Mouse (Mus musculus) intestine, postnatal 0 days (tissue): ENCODE results near the gene Capn15. TPM values are rescaled to one million over a fixed set of nuclear protein-coding genes. Genes with fewer than 3 reads are reported as not detected.

Experiments
- ATAC-seq: fragments of 200-750 bp; cut with Nextera tagmentation; 2 replicates; pipeline ENCODE4 v1.8.0; 2017; ENCODE audit warnings: mild to moderate bottlenecking, moderate TSS enrichment, moderate library complexity
- H3K27ac ChIP-seq: fragments of 300-500 bp; sonication (generic); 2 replicates; pipeline ENCODE4 v1.5.1; 2014; ENCODE audit warnings: mild to moderate bottlenecking, low read depth, low read length, moderate library complexity
- H3K27me3 ChIP-seq: fragments of 300-500 bp; sonication (generic); replicated peaks from 2 replicates; pipeline ENCODE4 v1.6.1; 2014; ENCODE audit warnings: low read length, mixed read lengths; ENCODE audit not compliant: control insufficient read depth, insufficient read depth
- H3K36me3 ChIP-seq: fragments of 300-500 bp; sonication (generic); 2 replicates; pipeline ENCODE4 v1.6.1; 2014; ENCODE audit warnings: mild to moderate bottlenecking, moderate library complexity; ENCODE audit not compliant: control insufficient read depth, insufficient read depth
- H3K4me1 ChIP-seq: fragments of 300-500 bp; sonication (generic); replicated peaks from 2 replicates; pipeline ENCODE4 v1.6.1; 2014; ENCODE audit warnings: antibody characterized with exemption, low read length, mixed read lengths; ENCODE audit not compliant: control insufficient read depth, insufficient read depth
- H3K4me2 ChIP-seq: fragments of 300-500 bp; sonication (generic); replicated peaks from 2 replicates; pipeline ENCODE4 v1.6.1; 2014; ENCODE audit warnings: low read depth, mild to moderate bottlenecking, moderate library complexity
- H3K4me3 ChIP-seq: fragments of 300-500 bp; sonication (generic); 2 replicates; pipeline ENCODE4 v1.5.1; 2014; ENCODE audit warnings: low read depth, low read length
- H3K9ac ChIP-seq: fragments of 300-500 bp; sonication (generic); 2 replicates; pipeline ENCODE4 v1.6.1; 2014; ENCODE audit warnings: mild to moderate bottlenecking, low read depth, low read length
- H3K9me3 ChIP-seq: fragments of 300-500 bp; sonication (generic); 2 replicates; pipeline ENCODE4 v1.6.1; 2016; ENCODE audit warnings: mixed run types; ENCODE audit not compliant: control insufficient read depth
- CTCF ChIP-seq: sonication (generic); IDR thresholded peaks from 2 replicates; pipeline ENCODE4 v1.5.1; 2016; ENCODE audit warnings: low read depth, mild to moderate bottlenecking, control low read depth, antibody characterized with exemption, moderate library complexity
- WGBS: fragments of 180-500 bp; shearing (Covaris S2); extraction: QIAGEN DNeasy Blood & Tissue Kit; methylation state at CpG from one replicate; pipeline ENCODE4 v1.1.7; 2014; 5-methylcytosine and 5-hydroxymethylcytosine counted together
- polyA plus RNA-seq: library from polyadenylated mRNA; unstranded; fragments of >200 nt; fragmentation: Nextera tagmentation; extraction: Ambion mirVana; gene quantifications from 2 replicates; pipeline ENCODE4 v1.2.1, GENCODE M21; 2015

Gene Capn15
- polyA plus RNA-seq, 1 experiment from 2014 or later: 29.5 TPM

DNA sequence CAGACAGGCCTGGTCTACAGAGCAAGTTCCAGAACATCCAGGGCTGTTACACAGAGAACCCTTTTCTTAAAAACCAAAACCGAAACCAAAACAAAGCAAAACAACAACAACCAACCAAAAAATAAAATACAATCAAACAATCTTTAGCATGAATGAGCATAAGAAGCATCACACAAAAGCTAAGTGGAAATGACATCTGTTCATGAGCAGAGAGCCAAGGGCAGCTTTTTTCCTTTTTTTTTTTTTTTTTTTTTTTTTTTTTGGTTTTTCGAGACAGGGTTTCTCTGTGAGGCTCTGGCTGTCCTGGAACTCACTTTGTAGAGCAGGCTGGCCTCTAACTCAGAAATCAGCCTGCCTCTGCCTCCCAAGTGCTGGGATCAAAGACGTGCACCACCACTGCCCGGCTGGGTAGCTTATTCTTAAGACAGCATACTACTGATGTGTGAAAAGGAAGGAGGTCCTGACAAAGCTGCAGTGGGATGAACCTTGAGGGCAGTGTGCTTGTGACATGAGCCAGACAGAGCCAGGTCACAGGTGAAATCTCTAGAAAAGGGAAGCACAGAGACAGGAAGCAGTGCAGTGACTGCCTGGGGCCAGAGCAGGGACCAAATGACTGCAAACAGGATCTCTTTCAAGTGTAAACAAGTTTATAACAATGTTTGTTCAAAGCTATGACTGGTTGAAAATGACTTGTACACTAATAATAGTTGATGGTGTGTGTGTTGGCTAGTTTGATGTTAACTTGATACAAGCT lies 14.5 kb downstream of the Capn15 start:
- no peak for ATAC-seq
- 0 out of 2 replicates have a peak, but pooled peaks cover 6% of the 10 kb centered on the region for H3K4me1 ChIP-seq
- H3K4me3 ChIP-seq: no peak overlapping the region
- H3K27ac ChIP-seq: no peak overlapping the region; the same call in 1 of the 2 replicates
- 82% methylated on average over 4 of the region's 4 CpGs for WGBS
- H3K4me2 ChIP-seq: no peak overlapping the region
- H3K9ac ChIP-seq: no peak overlapping the region; the same call in 1 of the 2 replicates
- no peak for TF ChIP-seq CTCF
- no peaks in the 10 kb centered on the region for H3K9me3 ChIP-seq
- no peaks in the 10 kb centered on the region for H3K27me3 ChIP-seq
- H3K36me3 ChIP-seq: 0 out of 2 replicates have a peak, but pooled peaks cover 6% of the 10 kb centered on the region

DNA sequence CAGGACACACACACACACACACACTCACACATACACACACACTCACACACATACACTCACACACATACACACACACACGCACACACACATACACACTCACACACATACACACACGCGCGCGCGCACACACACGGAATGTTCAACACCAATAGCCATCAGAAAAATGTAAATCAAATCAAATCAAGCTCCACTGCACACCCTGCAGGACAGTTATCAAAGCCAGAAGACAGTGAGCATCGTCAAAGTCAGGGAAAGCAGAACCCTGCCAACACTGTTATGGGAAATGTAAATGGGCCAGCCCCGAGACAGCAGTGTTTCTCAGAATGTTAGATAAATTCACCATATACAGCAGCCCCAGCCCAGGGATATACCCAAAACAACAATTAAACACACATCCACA lies 15.1 kb downstream of the Capn15 start:
- H3K27ac ChIP-seq: no peak overlapping the region
- H3K27me3 ChIP-seq: no peaks in the 10 kb centered on the region
- 0 out of 2 replicates have a peak, but pooled peaks cover 6% of the 10 kb centered on the region for H3K36me3 ChIP-seq
- 0 out of 2 replicates have a peak, but pooled peaks cover 6% of the 10 kb centered on the region for H3K4me1 ChIP-seq
- WGBS: 85% methylated on average over 9 of the region's 9 CpGs
- no peak overlapping the region for H3K4me2 ChIP-seq
- H3K9me3 ChIP-seq: no peaks in the 10 kb centered on the region
- H3K9ac ChIP-seq: no peak overlapping the region; the same call in 1 of the 2 replicates
- no peak overlapping the region for H3K4me3 ChIP-seq
- TF ChIP-seq CTCF: peak; percentile 38
- ATAC-seq: no peak

DNA sequence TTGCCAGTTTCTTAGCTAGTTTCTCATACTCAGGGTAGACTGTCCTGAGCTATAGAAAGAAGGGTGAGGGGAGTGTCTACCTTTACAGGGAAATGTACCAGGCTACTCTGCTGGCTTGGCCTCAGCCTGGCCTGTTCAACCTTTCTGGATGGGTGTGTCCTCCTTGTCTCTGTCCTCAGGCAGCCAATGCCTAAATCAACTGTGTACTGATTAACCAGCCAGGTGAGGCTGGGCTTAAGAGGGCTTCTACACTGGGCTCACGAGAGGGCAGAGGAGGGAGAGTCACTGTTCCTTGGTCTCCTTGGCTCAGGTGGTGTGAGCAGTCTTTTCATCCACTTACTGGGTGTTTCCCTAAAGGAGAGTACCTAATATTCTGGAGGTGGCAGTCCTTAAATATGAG lies 17.4 kb downstream of the Capn15 start:
- H3K27me3 ChIP-seq: no peaks in the 10 kb centered on the region
- peak overlapping the region; percentile 32; the same call in 1 of the 2 replicates for H3K4me2 ChIP-seq
- no peaks in the 10 kb centered on the region for H3K9me3 ChIP-seq
- H3K36me3 ChIP-seq: peaks cover 19% of the 10 kb centered on the region; the same call in 1 of the 2 replicates
- no peak for TF ChIP-seq CTCF
- H3K4me3 ChIP-seq: no peak overlapping the region
- H3K4me1 ChIP-seq: 0 out of 2 replicates have a peak, but pooled peaks cover 6% of the 10 kb centered on the region
- H3K9ac ChIP-seq: no peak overlapping the region
- H3K27ac ChIP-seq: peak overlapping the region; percentile 46; the same call in 1 of the 2 replicates
- ATAC-seq: peak; percentile 48; the same call in 1 of the 2 replicates
- 30% methylated on average over 1 of the region's 1 CpGs for WGBS

DNA sequence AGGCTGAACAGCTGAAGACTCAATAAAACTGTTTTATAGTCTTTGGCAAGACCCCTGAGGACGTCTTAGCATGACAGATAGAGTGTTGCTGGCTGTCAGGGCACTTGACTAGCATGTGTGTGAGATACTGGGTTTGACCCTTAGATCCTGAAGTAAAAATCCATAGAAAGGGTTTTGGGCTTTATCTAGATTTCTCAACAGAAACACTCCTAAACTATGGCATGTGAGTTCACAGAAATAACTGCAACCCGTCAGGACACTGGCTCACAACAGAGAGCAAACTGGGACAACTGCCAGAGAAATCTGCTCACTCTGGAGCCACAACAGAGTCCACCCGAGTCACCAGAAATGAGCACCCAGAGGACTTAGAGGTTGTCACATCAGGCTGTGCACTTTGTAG lies 17.9 kb downstream of the Capn15 start:
- no peak overlapping the region for H3K9ac ChIP-seq
- H3K27ac ChIP-seq: 0 out of 2 replicates have a peak overlapping the region, but pooled peaks have one; percentile 15
- H3K4me1 ChIP-seq: 0 out of 2 replicates have a peak, but pooled peaks cover 6% of the 10 kb centered on the region
- H3K9me3 ChIP-seq: no peaks in the 10 kb centered on the region
- H3K4me3 ChIP-seq: no peak overlapping the region
- peak overlapping the region; percentile 32; the same call in 1 of the 2 replicates for H3K4me2 ChIP-seq
- WGBS: 21% methylated on average over 3 of the region's 3 CpGs
- ATAC-seq: no peak
- peaks cover 24% of the 10 kb centered on the region; the same call in 1 of the 2 replicates for H3K36me3 ChIP-seq
- TF ChIP-seq CTCF: no peak
- no peaks in the 10 kb centered on the region for H3K27me3 ChIP-seq

DNA sequence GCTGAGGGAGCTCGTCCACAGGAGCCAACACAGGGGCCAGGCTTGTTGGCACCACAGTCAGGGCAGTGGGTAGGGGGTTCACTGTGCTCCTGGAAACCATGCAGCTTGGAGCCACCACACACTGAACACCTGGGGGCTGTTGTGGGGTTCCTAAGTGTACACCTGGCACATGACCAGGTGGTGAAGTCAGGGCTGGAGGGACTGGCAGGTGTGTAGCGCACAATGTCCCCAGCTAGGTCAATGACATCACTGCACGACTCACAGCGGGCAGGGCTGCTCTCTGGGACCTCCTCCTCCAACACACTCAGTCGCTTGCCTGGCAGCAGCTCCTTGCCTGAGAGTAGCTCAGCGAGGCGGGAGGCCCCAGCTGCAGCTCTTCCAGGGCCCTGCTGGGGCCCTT lies 21.3 kb downstream of the Capn15 start:
- WGBS: 48% methylated on average over 7 of the region's 7 CpGs

DNA sequence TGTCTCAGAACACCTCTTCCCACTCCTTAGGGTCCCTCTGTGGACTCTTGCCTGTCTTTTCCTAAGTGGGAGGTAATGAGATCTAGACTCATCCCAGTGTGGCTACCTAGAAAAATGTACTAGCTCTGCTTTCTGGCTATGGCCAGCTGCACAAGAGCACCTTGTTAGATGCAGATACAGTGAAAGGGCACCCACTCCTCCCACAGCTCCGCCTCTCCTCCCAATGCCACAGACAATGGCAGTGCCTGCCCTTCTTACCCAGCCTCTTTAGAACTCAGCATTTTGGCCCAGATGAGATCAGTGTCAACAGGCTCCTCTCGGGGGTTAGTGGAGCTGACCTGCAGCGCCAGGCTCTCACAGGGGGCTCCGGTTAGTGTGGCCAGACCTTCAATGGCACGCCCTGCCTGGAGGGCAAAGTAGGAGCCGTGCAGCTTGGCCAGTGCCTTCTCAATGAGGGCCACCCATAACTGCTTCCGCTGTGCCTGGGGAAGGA lies 23.1 kb downstream of the Capn15 start:
- ATAC-seq: no peak
- Histone ChIP-seq H3K4me3 (no peak overlapping the region), H3K27ac (no peak overlapping the region), H3K27me3 (no peaks in the 10 kb centered on the region), H3K36me3 (peaks cover 64% of the 10 kb centered on the region; the same call in 1 of the 2 replicates), H3K9me3 (no peaks in the 10 kb centered on the region), H3K4me2 (no peak overlapping the region), H3K9ac (no peak overlapping the region), H3K4me1 (no peaks in the 10 kb centered on the region)
- no peak for TF ChIP-seq CTCF
- WGBS: 92% methylated on average over 7 of the region's 7 CpGs

More for the DNA sequence above, 21.3 kb downstream of the Capn15 start:
- TF ChIP-seq CTCF: no peak
- Histone ChIP-seq H3K4me3 (no peak overlapping the region), H3K9ac (no peak overlapping the region), H3K27me3 (no peaks in the 10 kb centered on the region), H3K4me1 (0 out of 2 replicates have a peak, but pooled peaks cover 6% of the 10 kb centered on the region), H3K27ac (0 out of 2 replicates have a peak overlapping the region, but pooled peaks have one; percentile 8), H3K36me3 (peaks cover 48% of the 10 kb centered on the region; the same call in 1 of the 2 replicates), H3K4me2 (no peak overlapping the region), H3K9me3 (no peaks in the 10 kb centered on the region)
- ATAC-seq: peak; percentile 61
